Mouse (Mus musculus): ENCODE measurements at regions not wholly inside any gene's neighbourhood (a gene's known extent, or its start where the extent isn't known, plus 50 kb on each side); places are given as distances from the start of the nearest gene placed in this dataset.
A peak's percentile ranks its signal among the peaks of the same experiment; 100 is the strongest.

- TF ChIP-seq CTCF (IDR thresholded peaks at IDR 0.05; ENCODE audit: low read depth) (peak; percentile 34), EP300 (IDR thresholded peaks at IDR 0.05; ENCODE audit: low read depth) (no peak)
These were observed 166.2 kb downstream of the Unc5cl start for GRCm38 (mm10) chr17:48620896-48621295.

Data from liver, embryonic 14.5 days (tissue).